Mouse (Mus musculus) lung, embryonic 15.5 days (tissue): ENCODE data around the gene Lrrc4b. TPM values are rescaled to one million over a fixed set of nuclear protein-coding genes. Genes with fewer than 3 reads are reported as not detected.

Source experiments
- ATAC-seq: fragments of 200-750 bp; cut with Nextera tagmentation; 2 replicates; pipeline ENCODE4 v1.8.0; 2017; ENCODE audit warnings: moderate number of reproducible peaks, borderline replicate concordance; ENCODE audit not compliant: low FRiP score, low TSS enrichment; ENCODE audit errors: extremely low read depth
- H3K27ac ChIP-seq: fragments of 300-500 bp; sonication (generic); 2 replicates; pipeline ENCODE4 v1.5.1; 2015; ENCODE audit warnings: moderate library complexity, mild to moderate bottlenecking, inconsistent platforms
- H3K27me3 ChIP-seq: fragments of 300-500 bp; sonication (generic); 2 replicates; pipeline ENCODE4 v1.6.1; 2015; ENCODE audit warnings: inconsistent platforms
- H3K36me3 ChIP-seq: fragments of 300-500 bp; sonication (generic); 2 replicates; pipeline ENCODE4 v1.6.1; 2015; ENCODE audit warnings: inconsistent platforms
- H3K4me1 ChIP-seq: fragments of 300-500 bp; sonication (generic); 2 replicates; pipeline ENCODE4 v1.6.1; 2015; ENCODE audit warnings: inconsistent platforms
- H3K4me2 ChIP-seq: fragments of 300-500 bp; sonication (generic); 2 replicates; pipeline ENCODE4 v1.6.1; 2015; ENCODE audit warnings: inconsistent platforms, mild to moderate bottlenecking, moderate library complexity
- H3K4me3 ChIP-seq: fragments of 300-500 bp; sonication (generic); 2 replicates; pipeline ENCODE4 v1.5.1; 2015; ENCODE audit warnings: mild to moderate bottlenecking, inconsistent platforms
- H3K9ac ChIP-seq: fragments of 300-500 bp; sonication (generic); 2 replicates; pipeline ENCODE4 v1.6.1; 2015; ENCODE audit warnings: inconsistent platforms
- H3K9me3 ChIP-seq: fragments of 300-500 bp; sonication (generic); 2 replicates; pipeline ENCODE4 v1.6.1; 2016; ENCODE audit warnings: inconsistent platforms
- WGBS: fragments of 180-500 bp; shearing (Covaris S2); methylation state at CpG from one replicate; pipeline ENCODE4 v1.1.7; 2015; 5-methylcytosine and 5-hydroxymethylcytosine counted together
- polyA plus RNA-seq: library from polyadenylated mRNA; unstranded; fragments of >200 nt; fragmentation: Nextera tagmentation; extraction: Ambion mirVana; gene quantifications from 2 replicates; pipeline ENCODE4 v1.2.1, GENCODE M21; 2015

Gene Lrrc4b
- polyA plus RNA-seq, 1 experiment from 2014 or later = 0.98 TPM

DNA sequence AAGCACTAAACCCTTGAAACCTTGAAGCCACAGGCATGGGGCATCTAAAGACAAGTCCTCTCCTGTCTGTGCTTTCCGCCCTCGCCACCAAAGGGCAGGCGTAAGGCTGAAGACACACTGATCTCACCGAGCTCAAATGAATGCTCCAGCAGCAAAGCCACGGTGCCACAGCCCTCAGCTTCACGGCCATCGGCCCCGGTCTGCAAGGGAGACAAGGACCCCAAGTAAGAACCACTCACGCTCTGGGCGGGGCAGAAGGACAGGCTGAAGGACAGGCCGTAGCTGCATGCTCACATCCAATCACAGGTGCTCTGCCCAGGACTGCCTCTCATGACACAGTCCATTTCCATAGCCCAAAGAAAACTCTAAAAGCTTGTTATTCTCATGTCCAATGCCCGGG, 65.9 kb downstream of the Lrrc4b start:
- no peaks in the 10 kb centered on the region for H3K27me3 ChIP-seq
- no peaks in the 10 kb centered on the region for H3K9me3 ChIP-seq
- H3K4me3 ChIP-seq = no peak overlapping the region
- peaks cover 22% of the 10 kb centered on the region for H3K4me1 ChIP-seq
- no peak overlapping the region for H3K4me2 ChIP-seq
- no peak overlapping the region for H3K27ac ChIP-seq
- no peak overlapping the region for H3K9ac ChIP-seq
- H3K36me3 ChIP-seq = peaks cover 27% of the 10 kb centered on the region
- 88% methylated on average over 12 of the region's 12 CpGs for WGBS
- no peak for ATAC-seq

DNA sequence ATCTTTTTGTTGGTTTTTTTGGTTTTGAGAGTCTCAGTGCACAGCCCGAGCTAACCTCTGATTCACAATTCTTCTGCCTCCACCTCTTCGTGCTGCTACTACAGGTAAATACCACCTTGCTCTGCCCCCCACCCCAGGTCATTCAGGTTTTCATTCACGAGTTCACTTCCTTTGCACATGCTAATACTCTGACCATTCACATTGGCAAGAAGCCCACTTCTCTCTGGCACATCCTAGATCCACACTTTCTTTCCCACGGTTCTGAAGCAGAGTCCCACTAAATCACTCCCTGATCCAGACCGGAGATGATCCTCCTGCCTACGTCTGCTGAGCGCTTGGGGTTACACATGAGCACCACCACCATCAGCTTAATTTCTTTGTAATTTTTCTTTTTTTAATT, 66.3 kb downstream of the Lrrc4b start:
- Histone ChIP-seq H3K27me3 (no peaks in the 10 kb centered on the region), H3K27ac (no peak overlapping the region), H3K4me1 (peaks cover 22% of the 10 kb centered on the region), H3K9me3 (no peaks in the 10 kb centered on the region), H3K4me2 (peak overlapping the region; percentile 82), H3K9ac (no peak overlapping the region), H3K4me3 (peak overlapping the region; percentile 71; the same call in 1 of the 2 replicates), H3K36me3 (peaks cover 23% of the 10 kb centered on the region)
- 70% methylated on average over 7 of the region's 7 CpGs for WGBS
- no peak for ATAC-seq

DNA sequence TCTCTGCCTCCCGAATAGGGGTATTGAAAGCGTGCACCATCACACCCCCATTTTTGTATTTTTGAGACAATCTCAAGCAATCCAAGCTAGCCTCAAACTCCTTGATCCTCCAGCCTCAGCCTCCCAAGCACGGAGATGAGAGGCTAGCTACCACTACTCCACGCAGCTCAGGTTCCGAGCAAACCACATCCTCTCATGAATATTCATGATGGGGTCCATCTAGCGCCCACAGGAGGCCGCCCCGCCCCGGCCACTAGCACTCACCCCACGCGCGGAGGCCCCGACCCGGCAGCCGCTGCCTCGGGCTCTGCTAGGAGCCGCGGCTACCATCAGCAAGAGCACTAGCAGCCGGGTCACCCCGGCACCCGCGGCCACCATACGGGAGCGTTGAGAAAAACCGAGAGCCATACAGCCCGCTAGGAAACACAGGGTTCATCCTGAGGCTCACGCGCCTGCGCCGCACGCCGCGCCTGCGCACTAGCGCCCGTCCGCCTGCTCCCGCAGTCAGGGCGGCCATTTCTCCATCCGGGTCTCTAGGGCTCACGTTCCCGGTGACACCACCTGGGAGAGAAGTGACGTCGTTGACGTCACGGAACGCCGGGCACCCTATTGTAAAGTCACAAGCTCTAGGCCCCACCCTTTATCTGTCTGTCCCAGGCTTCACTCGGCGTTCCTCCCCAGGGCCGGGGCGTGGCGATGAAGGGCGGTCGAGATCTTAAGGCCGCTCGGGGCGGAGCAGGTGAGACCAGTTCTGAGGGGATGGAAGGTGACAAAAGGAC, 67.4 kb downstream of the Lrrc4b start, which contains the start of the genes Emc10 and Fam71e1:
TSS of gene Emc10 (minus strand) at position 538 of the 779 bp plus-strand sequence.
TSS of gene Fam71e1 (plus strand) at position 590 of the 779 bp plus-strand sequence.
- H3K9me3 ChIP-seq = no peaks in the 10 kb centered on the region
- H3K4me2 ChIP-seq = peak within 1 kb of the TSS; percentile 82
- peaks cover 22% of the 10 kb centered on the region for H3K4me1 ChIP-seq
- H3K9ac ChIP-seq = peak within 1 kb of the TSS; percentile 82
- peak within 1 kb of the TSS; percentile 92 for H3K27ac ChIP-seq
- H3K36me3 ChIP-seq = peaks cover 14% of the 10 kb centered on the region
- ATAC-seq = peak; percentile 95
- 0 out of 2 replicates have a peak, but pooled peaks cover 7% of the 10 kb centered on the region for H3K27me3 ChIP-seq
- WGBS = under 1% methylated on average over 58 of the region's 58 CpGs
- peak within 1 kb of the TSS; percentile 71 for H3K4me3 ChIP-seq

DNA sequence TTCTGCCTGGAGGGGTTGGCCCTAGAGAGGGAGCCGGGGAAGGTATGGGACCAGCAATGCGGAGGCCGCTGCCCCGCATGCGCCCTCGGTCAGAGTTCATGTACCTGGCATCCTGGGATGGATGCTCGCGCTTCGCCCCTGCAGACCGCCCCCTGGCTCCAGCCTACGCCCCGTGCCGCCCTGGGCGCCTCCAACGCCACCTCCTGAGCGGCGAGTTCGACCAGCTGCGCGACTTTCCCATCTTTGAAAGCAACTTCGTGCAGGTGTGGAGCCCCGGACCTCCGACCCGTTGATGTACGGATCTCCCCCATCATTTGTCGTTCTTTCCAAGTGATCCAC, 67.9 kb downstream of the Lrrc4b start:
- peak; percentile 36; the same call in 1 of the 2 replicates for ATAC-seq
- H3K9ac ChIP-seq = peak overlapping the region; percentile 48
- peak overlapping the region; percentile 92 for H3K27ac ChIP-seq
- 0 out of 2 replicates have a peak, but pooled peaks cover 7% of the 10 kb centered on the region for H3K27me3 ChIP-seq
- H3K4me2 ChIP-seq = peak overlapping the region; percentile 82
- H3K36me3 ChIP-seq = peaks cover 8% of the 10 kb centered on the region
- WGBS = under 1% methylated on average over 23 of the region's 26 CpGs
- H3K4me1 ChIP-seq = peaks cover 22% of the 10 kb centered on the region
- no peaks in the 10 kb centered on the region for H3K9me3 ChIP-seq
- peak overlapping the region; percentile 71 for H3K4me3 ChIP-seq

DNA sequence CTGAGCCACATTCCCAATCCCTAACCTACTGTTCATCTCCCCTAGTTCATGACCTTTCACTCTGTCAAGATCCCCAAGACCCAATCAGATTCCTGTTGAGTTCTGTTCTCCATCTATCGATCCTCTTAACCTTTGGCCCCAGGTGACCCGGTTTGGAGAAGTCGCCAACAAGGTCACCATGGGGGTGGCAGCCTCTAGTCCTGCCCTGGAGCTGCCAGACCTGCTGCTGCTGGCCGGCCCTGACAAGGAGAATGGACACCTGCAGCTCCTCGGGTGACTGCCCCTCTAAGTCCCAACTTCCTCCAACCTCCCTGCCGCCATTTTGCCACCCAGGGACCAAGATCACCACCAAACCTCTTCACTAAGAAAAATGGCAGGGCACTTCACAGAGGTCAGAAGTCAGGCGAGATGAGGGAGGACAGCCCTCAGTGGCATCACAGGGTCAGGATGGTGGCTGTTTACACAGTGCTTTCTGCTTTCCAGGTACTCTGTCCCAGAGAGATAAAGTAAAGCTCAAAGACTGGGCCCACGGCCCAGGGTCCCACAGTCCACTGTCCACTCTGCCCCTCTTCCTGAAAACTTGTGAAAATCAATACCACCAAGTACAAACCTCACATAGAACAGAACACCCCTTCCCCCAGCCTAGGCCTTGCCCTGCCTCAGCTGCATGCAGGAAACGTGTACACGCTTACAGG, 68.7 kb downstream of the Lrrc4b start:
- Histone ChIP-seq H3K27me3 (0 out of 2 replicates have a peak, but pooled peaks cover 7% of the 10 kb centered on the region), H3K27ac (no peak overlapping the region), H3K36me3 (peaks cover under 1% of the 10 kb centered on the region; the same call in 1 of the 2 replicates), H3K4me2 (peak overlapping the region; percentile 82), H3K4me1 (peaks cover 22% of the 10 kb centered on the region), H3K4me3 (peak overlapping the region; percentile 71), H3K9ac (no peak overlapping the region), H3K9me3 (no peaks in the 10 kb centered on the region)
- 68% methylated on average over 10 of the region's 10 CpGs for WGBS
- ATAC-seq = no peak

DNA sequence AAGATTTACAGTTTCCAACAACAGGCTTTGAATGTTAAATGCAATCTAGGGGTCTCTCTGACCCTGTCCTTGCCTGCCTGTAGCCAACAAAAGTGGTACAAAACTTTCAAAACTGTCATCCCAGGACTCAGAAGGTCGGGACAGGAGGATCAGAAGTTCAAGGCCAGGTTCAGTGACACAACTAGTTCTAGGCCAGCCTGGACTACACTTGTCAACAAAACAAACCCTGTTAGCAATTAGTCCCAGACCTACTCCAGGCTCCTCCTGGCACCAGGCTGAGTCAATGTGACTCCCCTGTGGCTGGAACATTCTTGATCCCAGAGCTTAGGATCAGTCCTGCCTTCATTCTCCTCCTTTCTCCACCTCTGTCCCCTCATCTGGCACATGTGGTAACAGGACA, 70.1 kb downstream of the Lrrc4b start:
- H3K36me3 ChIP-seq = no peaks in the 10 kb centered on the region
- 74% methylated on average over 1 of the region's 1 CpGs for WGBS

DNA sequence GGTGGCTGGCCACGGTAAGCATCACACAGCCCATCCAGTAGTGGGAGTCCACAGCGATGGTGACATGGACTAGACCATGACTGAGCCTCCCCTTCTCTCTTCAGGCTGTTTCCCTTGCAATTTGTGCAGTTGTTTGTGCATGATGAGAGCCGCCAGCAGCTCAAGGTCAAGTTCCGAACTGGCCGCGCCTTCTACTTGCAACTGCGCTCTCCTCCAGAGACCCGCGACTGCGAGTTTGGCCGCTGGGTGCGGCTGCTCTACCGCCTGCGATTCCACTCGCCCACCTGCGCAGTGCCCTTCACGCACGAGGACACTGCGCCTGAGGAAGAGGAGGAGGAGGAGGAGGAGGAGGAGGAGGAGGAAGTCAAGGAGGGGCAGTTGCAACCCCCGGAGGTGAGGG, 71.2 kb downstream of the Lrrc4b start:
- H3K36me3 ChIP-seq = no peaks in the 10 kb centered on the region
- H3K9ac ChIP-seq = no peak overlapping the region
- WGBS = 50% methylated on average over 16 of the region's 20 CpGs
- no peak for ATAC-seq
- H3K9me3 ChIP-seq = no peaks in the 10 kb centered on the region
- 0 out of 2 replicates have a peak, but pooled peaks cover 7% of the 10 kb centered on the region for H3K27me3 ChIP-seq
- H3K4me1 ChIP-seq = peaks cover 16% of the 10 kb centered on the region
- no peak overlapping the region for H3K4me3 ChIP-seq
- no peak overlapping the region for H3K4me2 ChIP-seq
- no peak overlapping the region for H3K27ac ChIP-seq

More for the DNA sequence above, 70.1 kb downstream of the Lrrc4b start:
- Histone ChIP-seq H3K27ac (no peak overlapping the region), H3K9me3 (no peaks in the 10 kb centered on the region), H3K4me1 (peaks cover 22% of the 10 kb centered on the region), H3K4me2 (no peak overlapping the region), H3K4me3 (no peak overlapping the region), H3K9ac (no peak overlapping the region), H3K27me3 (0 out of 2 replicates have a peak, but pooled peaks cover 7% of the 10 kb centered on the region)
- ATAC-seq = no peak

DNA sequence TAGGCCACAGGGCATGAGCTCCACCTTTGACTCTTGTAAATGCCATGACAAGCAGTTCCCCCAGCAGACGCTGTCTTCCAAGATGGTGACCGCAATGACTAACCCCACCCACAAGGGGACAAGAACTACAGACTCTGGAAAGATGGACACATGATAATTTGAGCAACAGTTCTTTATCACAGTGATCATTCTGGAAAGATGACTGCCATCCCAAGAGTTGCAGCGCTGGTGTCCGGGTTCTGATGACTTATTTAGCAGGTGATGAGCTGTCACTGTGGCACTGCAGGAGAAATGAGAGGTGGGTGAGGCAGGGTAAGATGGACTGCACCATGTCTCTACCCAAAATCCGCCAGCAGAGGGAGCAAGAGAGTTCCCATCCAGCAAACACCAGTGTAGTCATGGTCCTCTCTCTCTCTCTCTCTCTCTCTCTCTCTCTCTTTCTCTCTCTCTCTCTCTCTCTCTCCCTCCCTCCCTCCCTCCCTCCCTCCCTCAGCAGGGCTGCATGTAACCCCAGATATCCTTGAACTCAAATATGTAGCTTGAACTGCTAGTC, 72.8 kb downstream of the Lrrc4b start:
- WGBS = 30% methylated on average over 5 of the region's 5 CpGs
- ATAC-seq = peak; percentile 33; the same call in 1 of the 2 replicates
- no peak overlapping the region for H3K4me2 ChIP-seq

DNA sequence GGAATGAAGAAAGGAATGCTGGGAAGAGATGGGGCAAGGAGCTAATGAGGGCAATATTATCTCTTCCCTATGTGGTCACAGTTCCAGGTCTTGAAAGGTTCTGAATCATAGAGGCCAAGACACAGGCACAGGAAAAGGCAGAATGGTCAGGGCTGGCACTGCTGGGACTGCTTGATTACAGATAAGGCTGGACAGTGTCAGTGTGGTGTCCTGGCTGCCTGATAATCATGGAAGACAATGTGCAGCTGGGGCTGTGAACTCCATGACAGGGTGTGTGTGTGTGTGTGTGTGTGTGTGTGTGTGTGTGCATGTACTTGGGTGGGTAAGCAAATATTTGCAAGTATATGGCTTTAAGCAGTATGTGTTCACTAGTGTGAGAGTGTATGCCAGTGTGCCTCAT, 78.7 kb downstream of the Lrrc4b start:
- ATAC-seq = no peak
- Histone ChIP-seq H3K4me2 (no peak overlapping the region), H3K9me3 (no peaks in the 10 kb centered on the region), H3K4me1 (no peaks in the 10 kb centered on the region), H3K36me3 (no peaks in the 10 kb centered on the region), H3K27ac (no peak overlapping the region), H3K27me3 (peaks cover 10% of the 10 kb centered on the region), H3K9ac (no peak overlapping the region), H3K4me3 (no peak overlapping the region)

More for the DNA sequence above, 72.8 kb downstream of the Lrrc4b start:
- Histone ChIP-seq H3K27me3 (0 out of 2 replicates have a peak, but pooled peaks cover 7% of the 10 kb centered on the region), H3K36me3 (no peaks in the 10 kb centered on the region), H3K27ac (no peak overlapping the region), H3K9me3 (no peaks in the 10 kb centered on the region), H3K4me1 (peaks cover 8% of the 10 kb centered on the region; the same call in 1 of the 2 replicates), H3K9ac (no peak overlapping the region), H3K4me3 (no peak overlapping the region)
